Mouse (Mus musculus) heart, postnatal 0 days (tissue): ENCODE results near the gene Itga3. TPM values are rescaled to one million over a fixed set of nuclear protein-coding genes. Genes with fewer than 3 reads are reported as not detected.
A peak's percentile ranks its signal among the peaks of the same experiment; 100 is the strongest.

ENCODE experiments used
- ATAC-seq: fragments of 200-750 bp; cut with Nextera tagmentation; 2 replicates; pipeline ENCODE4 v1.8.0; 2017; ENCODE audit warnings: low read depth, moderate number of reproducible peaks, moderate library complexity; ENCODE audit not compliant: insufficient read depth
- DNase-seq: peaks from one replicate; pipeline ENCODE4 v3.0.0-alpha.2; 2016; ENCODE audit warnings: low spot score
- H3K27ac ChIP-seq: fragments of 300-500 bp; sonication (generic); 2 replicates; pipeline ENCODE4 v1.5.1; 2014; ENCODE audit warnings: low read depth, mild to moderate bottlenecking
- H3K27me3 ChIP-seq: fragments of 300-500 bp; sonication (generic); 2 replicates; pipeline ENCODE4 v1.6.1; 2014; ENCODE audit warnings: low read length, mixed read lengths; ENCODE audit not compliant: control insufficient read depth, insufficient read depth
- H3K36me3 ChIP-seq: fragments of 300-500 bp; sonication (generic); replicated peaks from 2 replicates; pipeline ENCODE4 v1.6.1; 2014; ENCODE audit warnings: low read length, mixed read lengths; ENCODE audit not compliant: control insufficient read depth, insufficient read depth
- H3K4me1 ChIP-seq: fragments of 300-500 bp; sonication (generic); 2 replicates; pipeline ENCODE4 v1.6.1; 2014; ENCODE audit warnings: antibody characterized with exemption; ENCODE audit not compliant: control insufficient read depth, insufficient read depth
- H3K4me2 ChIP-seq: fragments of 300-500 bp; sonication (generic); 2 replicates; pipeline ENCODE4 v1.6.1; 2014; ENCODE audit warnings: low read depth, mild to moderate bottlenecking, low read length, moderate library complexity
- H3K4me3 ChIP-seq: fragments of 300-500 bp; sonication (generic); 2 replicates; pipeline ENCODE4 v1.5.1; 2014; ENCODE audit warnings: low read depth, low read length
- H3K9ac ChIP-seq: fragments of 300-500 bp; sonication (generic); replicated peaks from 2 replicates; pipeline ENCODE4 v1.6.1; 2014; ENCODE audit warnings: low read depth, low read length, mixed read lengths
- H3K9me3 ChIP-seq: fragments of 300-500 bp; sonication (generic); replicated peaks from 2 replicates; pipeline ENCODE4 v1.6.1; 2016; ENCODE audit warnings: low read length; ENCODE audit not compliant: control insufficient read depth
- CTCF ChIP-seq: IDR thresholded peaks from 2 replicates; pipeline ENCODE4 v1.5.1; 2016; ENCODE audit warnings: antibody characterized with exemption, control low read depth, low read depth
- EP300 ChIP-seq: IDR thresholded peaks from 2 replicates; pipeline ENCODE4 v1.6.1; 2016; ENCODE audit warnings: antibody characterized with exemption, low read depth
- WGBS: fragments of 180-500 bp; shearing (Covaris S2); extraction: QIAGEN DNeasy Blood & Tissue Kit; methylation state at CpG from one replicate; pipeline ENCODE4 v1.1.7; 2014; 5-methylcytosine and 5-hydroxymethylcytosine counted together
- polyA plus RNA-seq: library from polyadenylated mRNA; unstranded; fragments of >200 nt; fragmentation: Nextera tagmentation; extraction: Ambion mirVana; gene quantifications from 2 replicates; pipeline ENCODE4 v1.2.1, GENCODE M21; 2015
- total RNA-seq: library from RNA; depleted of rRNA; stranded (reverse); fragments of >200 nt; gene quantifications from 2 replicates; pipeline ENCODE4 v1.2.3, GENCODE M21; 2014; ENCODE audit warnings: low replicate concordance; rRNA removed

The Itga3 gene
- total and polyA plus RNA-seq, 2 experiments from 2014 or later, result 6.6 to 47.8 TPM

DNA sequence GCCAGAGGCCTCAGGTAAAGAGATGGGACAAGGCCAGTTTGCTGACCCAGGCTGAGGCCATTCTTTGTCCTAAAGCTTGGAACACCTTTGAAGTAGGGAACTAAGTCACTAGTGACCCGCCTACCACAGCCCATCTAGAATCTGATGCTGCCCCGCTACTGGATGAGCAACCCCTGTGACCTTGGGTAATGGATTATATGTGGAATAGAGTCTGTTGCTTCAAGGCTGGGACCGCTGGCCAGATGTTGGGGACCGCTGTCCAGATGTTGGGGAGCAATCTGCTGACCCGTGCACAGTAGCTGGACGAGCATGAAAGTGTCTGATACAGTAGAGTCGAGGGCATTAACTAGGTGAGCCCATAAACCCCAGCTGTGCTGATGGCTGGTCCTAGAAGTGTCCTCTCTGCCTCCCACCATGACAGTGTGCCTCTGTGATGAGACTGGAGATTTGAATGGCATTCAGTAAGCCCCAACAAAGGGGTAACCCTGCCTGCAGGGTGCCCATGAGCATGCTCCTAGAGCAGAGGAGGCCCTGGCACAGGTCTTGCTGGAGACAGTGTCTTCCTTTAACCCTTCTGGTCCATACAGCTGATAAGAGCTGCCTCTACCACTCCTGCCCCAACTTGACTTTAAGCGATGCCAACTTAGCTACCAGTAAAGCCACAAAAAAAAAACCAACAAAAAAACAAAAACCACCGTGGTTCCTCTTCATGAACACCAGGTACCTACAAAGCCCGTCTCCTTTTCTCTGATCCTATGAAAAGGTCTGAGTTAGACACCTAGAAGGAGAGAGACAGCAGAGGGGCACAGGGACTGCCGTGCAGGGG, 81.4 kb downstream of the Itga3 start:
- no peak for DNase-seq
- WGBS, result 77% methylated on average over 11 of the region's 11 CpGs
- no peak for ATAC-seq
- Histone ChIP-seq H3K4me3 (peak overlapping the region; percentile 89; the same call in 1 of the 2 replicates), H3K27me3 (no peaks in the 10 kb centered on the region), H3K36me3 (peaks cover 40% of the 10 kb centered on the region), H3K4me1 (peaks cover 30% of the 10 kb centered on the region), H3K27ac (no peak overlapping the region), H3K9ac (peak overlapping the region; percentile 88; the same call in 1 of the 2 replicates), H3K9me3 (no peaks in the 10 kb centered on the region), H3K4me2 (peak overlapping the region; percentile 90)
- TF ChIP-seq EP300 (no peak), CTCF (no peak)

Other genes with a start within 250 kb of the Itga3 start
- gene Col1a1, start 140.6 kb downstream of the Itga3 start, total RNA-seq, result 263 and 322 TPM in 2 replicates
- gene Col1a1, start 140.6 kb downstream of the Itga3 start, polyA plus RNA-seq, result 334 and 345 TPM in 2 replicates
- gene Hils1, start 109.2 kb downstream of the Itga3 start, total RNA-seq, result not detected in 2 replicates
- 0.27 TPM in 1 of 2 replicates, not detected in the other for gene Hils1, start 109.2 kb downstream of the Itga3 start, polyA plus RNA-seq
- gene Sgca, start 100.5 kb downstream of the Itga3 start, total RNA-seq, result 47.5 and 313 TPM in 2 replicates
- 62.2 and 62.4 TPM in 2 replicates for gene Sgca, start 100.5 kb downstream of the Itga3 start, polyA plus RNA-seq
- 27.6 and 38.6 TPM in 2 replicates for gene Ppp1r9b, start 85.8 kb downstream of the Itga3 start, total RNA-seq
- 4.5 and 4.7 TPM in 2 replicates for gene Ppp1r9b, start 85.8 kb downstream of the Itga3 start, polyA plus RNA-seq
- 6.2 and 9.5 TPM in 2 replicates for gene Samd14, start 66.9 kb downstream of the Itga3 start, total RNA-seq
- gene Samd14, start 66.9 kb downstream of the Itga3 start, polyA plus RNA-seq, result 4.6 and 4.8 TPM in 2 replicates
- 121 and 168 TPM in 2 replicates for gene Pdk2, start 35.4 kb downstream of the Itga3 start, total RNA-seq
- 179 and 186 TPM in 2 replicates for gene Pdk2, start 35.4 kb downstream of the Itga3 start, polyA plus RNA-seq
- not detected in 2 replicates for gene Dlx3, start 43.3 kb upstream of the Itga3 start, total RNA-seq
- gene Dlx3, start 43.3 kb upstream of the Itga3 start, polyA plus RNA-seq, result not detected in 2 replicates
- gene Dlx4, start 69.5 kb upstream of the Itga3 start, total RNA-seq, result 0.31 TPM in 1 of 2 replicates, not detected in the other
- 0.05 and 0.11 TPM in 2 replicates for gene Dlx4, start 69.5 kb upstream of the Itga3 start, polyA plus RNA-seq
- not detected in 2 replicates for gene Tac4, start 184.7 kb upstream of the Itga3 start, total RNA-seq
- gene Tac4, start 184.7 kb upstream of the Itga3 start, polyA plus RNA-seq, result not detected in 2 replicates
- 54.7 and 85.6 TPM in 2 replicates for gene Kat7, start 233.4 kb upstream of the Itga3 start, total RNA-seq
- 28.5 and 29.9 TPM in 2 replicates for gene Kat7, start 233.4 kb upstream of the Itga3 start, polyA plus RNA-seq